Mouse (Mus musculus) left cerebral cortex, adult 9 months (tissue): Measurements from ENCODE around the gene Olfr281.
"Not testable (repeated sequence)": the region's sequence is repeated elsewhere in the genome, so short reads cannot be mapped to it uniquely, and the experiment has no call there.

ENCODE experiments used
- DNase-seq, 2 experiments: peaks; one replicate each; pipeline ENCODE4 v3.0.0; 2022; ENCODE audit warnings: low spot score in 2 of 2

Olfr281 gene

GRCm38 (mm10) chr15:98452288-98452687 lies at the start of gene Olfr281:
Gene Olfr281 (plus strand): TSS chr15:98452588.
- DNase-seq: no peak

- DNase-seq: peak in 1 of 2 experiments; percentile 17
Measured at GRCm38 (mm10) chr15:98408406-98409060, 43.9 kb upstream of the Olfr281 start.

DNA sequence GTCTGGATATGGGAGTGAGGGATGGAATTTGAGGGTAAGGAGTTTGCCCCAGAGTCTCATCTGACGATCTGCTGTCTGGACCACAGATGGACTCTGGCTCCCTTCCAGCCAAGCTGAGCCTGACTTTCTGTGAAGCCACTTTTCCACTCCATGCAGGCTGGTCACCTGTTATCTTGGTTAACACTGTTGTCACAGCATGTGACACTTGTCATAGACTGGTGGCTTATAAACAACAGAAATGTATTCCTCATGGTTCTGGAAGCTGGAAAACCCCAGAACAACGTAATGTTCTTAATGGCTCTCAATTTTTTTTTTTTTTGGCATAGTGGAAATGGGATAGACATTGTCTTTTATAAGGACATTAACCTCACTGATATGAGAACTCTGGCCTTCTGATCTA lies 42.8 kb upstream of the Olfr281 start:
- no peak for DNase-seq

DNA sequence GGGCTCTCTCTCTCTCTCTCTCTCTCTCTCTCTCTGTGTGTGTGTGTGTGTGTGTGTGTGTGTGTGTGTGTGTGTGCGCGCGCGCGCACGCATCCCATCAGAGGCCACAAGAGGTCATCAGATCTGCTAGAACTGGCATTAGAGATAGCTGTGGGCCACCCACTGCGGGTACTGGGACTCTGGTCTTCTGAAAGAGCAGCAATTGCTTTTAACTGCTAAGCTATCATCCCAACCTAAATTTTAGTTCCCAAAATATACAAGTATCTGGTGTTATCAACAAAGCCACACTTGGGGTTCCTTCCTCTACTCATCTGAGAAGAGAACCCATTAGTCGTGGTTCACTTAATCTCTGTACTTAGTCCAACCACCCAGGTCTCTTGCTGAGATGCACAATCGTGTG lies 42.1 kb upstream of the Olfr281 start:
- DNase-seq: no peak

GRCm38 (mm10) chr15:98415996-98416395 lies 36.4 kb upstream of the Olfr281 start:
- no peak for DNase-seq

DNA sequence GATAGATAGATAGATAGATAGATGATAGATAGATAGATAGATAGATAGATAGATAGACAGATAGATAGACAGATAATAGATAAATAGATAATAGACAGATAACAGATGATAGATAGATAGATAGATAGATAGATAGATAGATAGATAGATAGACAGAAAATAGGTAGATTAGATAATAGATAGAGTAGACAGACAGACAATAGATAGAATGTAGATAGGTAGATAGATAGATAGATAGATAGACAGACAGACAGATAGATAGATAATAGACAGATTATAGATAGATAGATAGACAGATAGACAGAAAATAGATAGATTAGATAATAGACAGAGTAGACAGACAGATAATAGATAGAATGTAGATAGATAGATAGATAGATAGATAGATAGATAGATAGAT lies 35.6 kb upstream of the Olfr281 start:
- not testable (repeated sequence) for DNase-seq

DNA sequence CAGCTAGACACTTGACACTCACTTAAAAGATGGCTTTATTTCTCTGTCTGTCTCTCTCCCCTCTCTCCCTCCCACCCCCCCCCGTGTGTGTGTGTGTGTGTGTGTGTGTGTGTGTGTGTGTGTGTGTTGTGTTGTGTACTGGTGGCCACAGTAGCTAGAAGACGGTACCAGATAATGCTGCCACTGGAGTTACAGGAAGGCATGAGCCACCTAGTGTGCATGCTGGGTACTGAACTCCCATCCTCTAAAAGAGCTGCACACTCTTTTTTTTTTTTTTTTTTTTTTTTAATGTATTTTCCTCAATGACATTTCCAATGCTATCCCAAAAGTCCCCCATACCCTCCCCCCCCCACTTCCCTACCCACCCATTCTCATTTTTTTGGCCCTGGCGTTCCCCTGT lies 35.1 kb upstream of the Olfr281 start:
- not testable (repeated sequence) for DNase-seq

GRCm38 (mm10) chr15:98418096-98418495 lies 34.3 kb upstream of the Olfr281 start:
- no peak for DNase-seq

GRCm38 (mm10) chr15:98420897-98421296 lies 31.5 kb upstream of the Olfr281 start:
- DNase-seq: no peak

DNA sequence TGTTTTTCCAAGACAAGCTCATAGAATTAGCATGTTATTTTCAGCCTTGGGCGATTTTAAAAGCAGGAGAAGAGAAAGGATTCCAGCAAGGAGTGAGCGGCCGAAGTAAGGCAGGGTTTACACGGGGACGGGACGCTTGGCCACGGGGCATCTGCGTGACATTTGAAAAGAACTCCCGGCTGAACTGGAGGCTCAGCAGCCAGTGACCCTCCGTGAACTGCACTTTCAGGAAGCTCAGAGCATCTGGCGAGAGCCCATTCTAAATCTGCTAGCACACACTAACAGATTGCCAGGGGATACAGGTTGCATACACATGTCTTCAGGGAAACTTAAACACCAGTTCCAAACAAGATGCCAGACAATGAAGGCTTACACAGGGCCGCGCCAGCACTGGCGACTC lies 28.1 kb upstream of the Olfr281 start:
- no peak for DNase-seq

GRCm38 (mm10) chr15:98424753-98425152 lies 27.6 kb upstream of the Olfr281 start:
- no peak for DNase-seq

DNA sequence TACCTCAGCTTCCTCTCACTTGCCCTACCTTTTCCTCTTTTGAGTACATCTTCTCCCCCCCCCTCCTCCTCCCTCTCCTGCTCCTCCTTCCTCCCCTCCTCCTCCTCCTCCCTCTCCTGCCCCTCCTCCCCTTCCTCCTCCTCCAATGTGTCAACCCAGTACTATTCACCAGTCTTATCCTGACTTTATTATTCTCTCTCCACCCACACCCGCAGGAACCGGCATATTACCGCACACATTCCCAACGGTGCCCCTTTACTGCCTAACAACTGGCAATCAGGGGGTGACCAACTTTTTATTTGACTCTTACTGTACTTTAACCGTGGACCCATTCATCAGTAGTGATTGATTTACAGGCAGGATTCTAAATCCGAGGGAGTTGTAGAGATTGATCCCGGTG lies 27.2 kb upstream of the Olfr281 start:
- DNase-seq: no peak

GRCm38 (mm10) chr15:98430925-98431324 lies 21.5 kb upstream of the Olfr281 start, which contains the start of gene Olfr282:
Gene Olfr282 (plus strand): TSS chr15:98431225.
- not testable (repeated sequence) for DNase-seq

DNA sequence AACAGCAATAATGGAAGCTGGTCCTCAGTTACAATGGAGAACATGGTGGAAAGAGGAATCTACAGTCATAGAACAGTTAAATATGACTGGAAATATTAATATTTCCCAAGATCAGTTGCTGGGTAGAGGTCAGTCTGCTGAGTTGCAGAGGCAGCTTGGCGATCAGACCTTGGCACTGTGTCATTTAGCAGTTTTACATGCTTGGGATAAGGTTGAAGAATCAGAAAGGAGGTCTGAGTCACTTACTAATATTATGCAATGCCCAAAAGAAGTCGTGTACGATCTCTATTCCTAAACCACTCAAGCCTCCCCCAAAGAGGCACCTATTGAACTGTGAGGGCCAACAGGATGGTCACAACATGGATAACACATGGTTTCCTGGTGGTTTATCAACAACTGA lies 7.8 kb upstream of the Olfr281 start:
- no peak for DNase-seq

- no peak for DNase-seq
Measured at GRCm38 (mm10) chr15:98448521-98448920, 3.9 kb upstream of the Olfr281 start.

- DNase-seq: no peak
Measured at GRCm38 (mm10) chr15:98469596-98469995, 17.2 kb downstream of the Olfr281 start, which contains the start of gene OR5BS1P. Gene OR5BS1P (plus strand): TSS chr15:98469896.

- no peak for DNase-seq
Measured at GRCm38 (mm10) chr15:98471539-98471938, 19.2 kb downstream of the Olfr281 start.

DNA sequence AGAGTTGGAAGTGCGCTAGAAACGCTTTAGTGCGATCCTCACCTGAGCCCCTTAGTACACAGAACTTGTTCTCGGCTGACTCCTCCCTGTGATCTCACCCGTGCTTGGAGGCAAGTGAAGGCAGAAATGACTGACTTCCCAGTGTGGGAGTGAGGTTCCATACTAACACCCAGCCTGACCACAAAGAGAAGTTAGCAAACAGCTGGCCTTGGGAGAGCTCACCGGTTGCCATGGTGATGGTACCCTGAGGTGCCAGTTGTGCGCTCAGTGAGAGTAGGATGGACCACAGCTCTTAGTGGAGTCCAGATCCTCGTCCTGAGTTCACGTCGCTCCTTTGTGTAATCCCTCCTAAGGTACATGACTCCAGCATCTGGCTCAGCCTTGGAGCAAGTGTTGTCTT lies 22.6 kb downstream of the Olfr281 start:
- DNase-seq: no peak

GRCm38 (mm10) chr15:98475382-98475781 lies 23.0 kb downstream of the Olfr281 start:
- peak in 1 of 2 experiments; percentile 9 for DNase-seq

DNA sequence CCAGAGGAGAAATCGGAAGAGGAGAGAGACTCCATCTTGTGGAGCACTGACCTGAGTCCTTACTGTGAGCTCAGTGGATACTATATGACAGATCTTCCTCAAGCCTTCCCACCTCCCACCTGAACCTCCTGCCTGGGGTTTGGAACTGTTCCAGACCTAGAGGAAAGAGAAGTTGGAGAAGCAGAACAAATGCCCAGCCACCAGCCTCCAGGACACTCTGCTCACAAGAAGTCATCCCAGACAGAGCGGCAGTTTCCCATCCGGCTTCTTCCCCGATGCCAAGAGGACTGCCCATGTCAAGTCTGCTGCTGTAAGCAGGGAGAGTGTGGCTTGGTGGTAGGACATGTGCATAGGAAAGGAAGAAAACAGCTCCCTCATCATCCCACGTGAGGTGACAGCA lies 23.9 kb downstream of the Olfr281 start:
- no peak for DNase-seq

- DNase-seq: no peak
Measured at GRCm38 (mm10) chr15:98479568-98480102, 27.2 kb downstream of the Olfr281 start.

- DNase-seq: no peak
Measured at GRCm38 (mm10) chr15:98482701-98483100, 30.3 kb downstream of the Olfr281 start, which contains the start of gene Lalba. Gene Lalba (minus strand): TSS chr15:98482721.
